Mouse (Mus musculus) heart, embryonic 16.5 days (tissue): ENCODE data around the gene Serpinb8. TPM values are rescaled to one million over a fixed set of nuclear protein-coding genes. Genes with fewer than 3 reads are reported as not detected.

Source experiments
- ATAC-seq: fragments of 200-750 bp; cut with Nextera tagmentation; replicated peaks from 2 replicates; pipeline ENCODE4 v1.8.0; 2017; ENCODE audit warnings: moderate number of reproducible peaks; ENCODE audit not compliant: insufficient read depth, low FRiP score; ENCODE audit errors: extremely low read depth
- H3K27ac ChIP-seq: fragments of 300-500 bp; sonication (generic); 2 replicates; pipeline ENCODE4 v1.5.1; 2014; ENCODE audit warnings: mild to moderate bottlenecking, low read length, control low read depth, moderate library complexity
- H3K27me3 ChIP-seq: fragments of 300-500 bp; sonication (generic); 2 replicates; pipeline ENCODE4 v1.6.1; 2014; ENCODE audit warnings: low read length, mixed read lengths; ENCODE audit not compliant: control insufficient read depth, insufficient read depth
- H3K36me3 ChIP-seq: fragments of 300-500 bp; sonication (generic); 2 replicates; pipeline ENCODE4 v1.6.1; 2014; ENCODE audit not compliant: control insufficient read depth, insufficient read depth
- H3K4me1 ChIP-seq: fragments of 300-500 bp; sonication (generic); 2 replicates; pipeline ENCODE4 v1.6.1; 2014; ENCODE audit warnings: low read length, mixed read lengths; ENCODE audit not compliant: control insufficient read depth, insufficient read depth
- H3K4me2 ChIP-seq: fragments of 300-500 bp; sonication (generic); 2 replicates; pipeline ENCODE4 v1.6.1; 2014; ENCODE audit warnings: low read depth, mild to moderate bottlenecking, control low read depth, low read length
- H3K4me3 ChIP-seq: fragments of 300-500 bp; sonication (generic); 2 replicates; pipeline ENCODE4 v1.5.1; 2014; ENCODE audit warnings: mild to moderate bottlenecking, control low read depth, low read length
- H3K9ac ChIP-seq: fragments of 300-500 bp; sonication (generic); 2 replicates; pipeline ENCODE4 v1.6.1; 2014; ENCODE audit warnings: low read length, control low read depth
- H3K9me3 ChIP-seq: fragments of 300-500 bp; sonication (generic); replicated peaks from 2 replicates; pipeline ENCODE4 v1.6.1; 2016; ENCODE audit warnings: low read length; ENCODE audit not compliant: control insufficient read depth
- WGBS: fragments of 180-500 bp; shearing (Covaris S2); extraction: QIAGEN DNeasy Blood & Tissue Kit; methylation state at CpG from one replicate; pipeline ENCODE4 v1.1.7; 2014; 5-methylcytosine and 5-hydroxymethylcytosine counted together
- polyA plus RNA-seq: library from polyadenylated mRNA; unstranded; fragments of >200 nt; fragmentation: Nextera tagmentation; extraction: Ambion mirVana; gene quantifications from 2 replicates; pipeline ENCODE4 v1.2.1, GENCODE M21; 2015

Gene Serpinb8
- polyA plus RNA-seq = 4.2 and 5.2 TPM in 2 replicates

DNA sequence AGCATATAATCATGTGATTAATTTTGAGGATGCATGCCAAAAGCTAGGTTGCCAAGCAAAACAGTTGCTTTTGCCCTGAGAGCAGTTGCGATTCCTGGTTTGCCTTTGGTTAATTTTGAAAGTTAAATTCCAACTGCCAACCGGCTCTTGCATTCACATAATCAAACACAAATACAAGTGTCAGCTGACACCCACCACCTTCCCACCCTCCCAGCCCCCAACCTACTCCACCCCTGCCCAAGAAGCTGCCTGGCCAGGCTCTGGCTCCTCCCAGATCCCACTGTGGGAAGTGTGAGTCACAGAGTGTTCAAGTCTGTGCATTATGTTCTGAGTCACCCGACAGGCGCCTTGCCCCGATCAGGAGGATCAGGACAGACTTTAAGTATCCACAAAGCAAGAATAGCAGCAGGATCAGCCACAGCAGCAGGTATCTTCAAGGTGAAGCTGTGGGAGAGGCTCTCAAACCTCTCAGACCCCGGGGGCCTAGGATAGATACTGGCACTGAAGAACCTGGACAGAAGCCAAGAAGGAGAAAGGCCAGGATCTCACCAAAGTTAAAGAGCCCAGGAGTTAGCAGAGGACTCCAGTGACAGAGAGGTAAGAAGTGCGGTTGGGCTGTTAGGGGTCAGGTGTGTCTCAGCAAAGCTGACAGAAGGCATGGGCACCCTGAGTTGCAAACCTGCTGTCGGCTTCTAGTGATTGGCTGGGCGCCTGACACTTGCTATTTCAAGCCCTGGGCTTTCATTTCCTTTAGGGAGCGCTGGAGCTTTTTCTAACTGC lies at the start of gene Serpinb8:
TSS of gene Serpinb8 (plus strand) at position 316 of the 780 bp plus-strand sequence.
- no peaks in the 10 kb centered on the region for H3K36me3 ChIP-seq
- 21% methylated on average over 10 of the region's 10 CpGs for WGBS
- peak within 1 kb of the TSS; percentile 43 for H3K4me3 ChIP-seq
- H3K27me3 ChIP-seq = no peaks in the 10 kb centered on the region
- peak within 1 kb of the TSS; percentile 46; the same call in 1 of the 2 replicates for H3K9ac ChIP-seq
- no peaks in the 10 kb centered on the region for H3K9me3 ChIP-seq
- peak within 1 kb of the TSS; percentile 66 for H3K4me2 ChIP-seq
- H3K4me1 ChIP-seq = peaks cover 12% of the 10 kb centered on the region
- H3K27ac ChIP-seq = peak within 1 kb of the TSS; percentile 69
- ATAC-seq = peak; percentile 79

DNA sequence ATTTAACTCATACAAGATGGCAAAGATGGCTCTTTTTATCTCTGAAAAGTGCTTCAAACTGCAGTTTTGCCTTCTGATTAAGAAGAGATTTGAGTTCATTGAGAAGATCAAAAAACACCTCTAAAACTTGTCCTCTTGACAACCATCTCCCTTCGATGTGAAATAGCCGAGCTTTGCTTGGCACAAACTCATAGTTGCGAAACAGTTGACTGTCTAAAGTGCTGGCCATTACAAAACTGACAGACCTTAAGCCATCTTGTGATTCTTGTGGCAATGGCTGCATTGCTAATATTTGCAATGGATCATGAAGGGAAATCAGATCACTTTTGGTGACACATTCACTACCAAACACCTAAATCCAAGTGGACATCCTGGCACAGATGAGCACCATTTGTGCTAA lies 30.3 kb upstream of the Serpinb8 start:
- Histone ChIP-seq H3K4me2 (no peak overlapping the region), H3K4me1 (no peaks in the 10 kb centered on the region), H3K27ac (no peak overlapping the region), H3K9me3 (no peaks in the 10 kb centered on the region), H3K27me3 (no peaks in the 10 kb centered on the region), H3K9ac (no peak overlapping the region), H3K36me3 (no peaks in the 10 kb centered on the region), H3K4me3 (no peak overlapping the region)
- no peak for ATAC-seq
- 80% methylated on average over 3 of the region's 3 CpGs for WGBS

DNA sequence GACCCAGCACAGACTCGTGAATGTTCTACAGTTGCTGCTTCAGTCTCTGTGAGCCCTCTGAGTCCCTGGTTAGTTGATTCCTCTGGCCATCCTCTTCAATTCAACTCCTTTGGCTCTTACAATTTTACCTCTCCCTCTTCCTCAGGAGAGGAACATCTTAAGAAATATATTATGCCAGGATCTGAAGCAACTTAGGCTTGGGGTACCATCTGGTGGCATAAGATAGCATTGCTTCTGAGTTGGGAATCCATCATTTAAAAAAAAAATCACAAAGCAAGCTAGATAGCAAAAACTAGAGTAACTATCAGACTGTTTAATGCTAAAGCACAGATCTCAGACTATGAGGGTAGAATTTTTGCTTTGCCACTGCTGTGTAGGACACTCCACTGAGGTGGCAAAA lies 27.7 kb upstream of the Serpinb8 start:
- Histone ChIP-seq H3K9ac (no peak overlapping the region), H3K27me3 (no peaks in the 10 kb centered on the region), H3K9me3 (no peaks in the 10 kb centered on the region), H3K4me3 (no peak overlapping the region), H3K27ac (no peak overlapping the region), H3K4me2 (no peak overlapping the region), H3K4me1 (no peaks in the 10 kb centered on the region), H3K36me3 (no peaks in the 10 kb centered on the region)
- WGBS = 68% methylated on average over 1 of the region's 1 CpGs
- no peak for ATAC-seq

DNA sequence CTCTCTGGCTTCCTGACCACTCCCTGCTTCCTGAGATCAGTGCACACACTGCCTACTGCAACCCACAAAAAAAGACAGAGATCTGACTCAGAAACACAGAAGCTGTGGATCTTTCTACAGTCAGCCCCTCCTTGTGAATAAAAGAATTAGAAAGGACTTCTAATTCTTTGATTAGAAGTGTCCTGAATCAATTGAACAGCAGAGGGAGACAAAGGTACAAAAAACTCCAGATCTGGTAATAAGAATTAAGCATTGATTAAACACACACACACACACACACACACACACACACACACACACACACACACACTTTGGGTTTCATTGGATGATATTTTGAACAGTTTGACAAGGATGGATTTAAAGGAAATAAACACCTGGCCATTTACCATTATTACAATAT lies 24.2 kb upstream of the Serpinb8 start:
- Histone ChIP-seq H3K4me3 (no peak overlapping the region), H3K9ac (no peak overlapping the region), H3K4me2 (no peak overlapping the region), H3K27me3 (no peaks in the 10 kb centered on the region), H3K4me1 (no peaks in the 10 kb centered on the region), H3K27ac (no peak overlapping the region), H3K9me3 (no peaks in the 10 kb centered on the region), H3K36me3 (no peaks in the 10 kb centered on the region)
- ATAC-seq = no peak

DNA sequence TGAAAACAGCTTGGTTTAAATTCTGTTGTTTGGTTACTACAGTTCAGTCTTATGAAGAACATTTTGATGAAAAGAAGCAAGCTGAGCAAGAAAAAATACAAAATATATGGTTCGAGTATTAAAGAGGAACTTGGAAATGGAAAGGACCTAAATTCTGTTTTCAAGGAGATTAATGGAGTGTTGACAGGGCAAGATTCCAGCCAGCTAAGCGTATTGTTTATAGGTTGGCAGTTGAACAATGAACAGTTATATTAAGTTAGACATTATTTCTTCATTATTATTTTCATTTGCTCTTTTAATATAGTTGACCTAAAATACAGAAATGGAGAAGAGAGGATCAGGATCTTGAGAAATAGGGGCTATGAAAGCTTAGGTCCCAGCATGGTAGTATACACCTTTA lies 13.7 kb upstream of the Serpinb8 start:
- H3K9me3 ChIP-seq = no peaks in the 10 kb centered on the region
- H3K27me3 ChIP-seq = no peaks in the 10 kb centered on the region
- no peaks in the 10 kb centered on the region for H3K36me3 ChIP-seq
- ATAC-seq = no peak
- no peak overlapping the region for H3K4me2 ChIP-seq
- no peak overlapping the region for H3K27ac ChIP-seq
- H3K4me3 ChIP-seq = no peak overlapping the region
- 64% methylated on average over 2 of the region's 2 CpGs for WGBS
- no peak overlapping the region for H3K9ac ChIP-seq
- H3K4me1 ChIP-seq = no peaks in the 10 kb centered on the region

DNA sequence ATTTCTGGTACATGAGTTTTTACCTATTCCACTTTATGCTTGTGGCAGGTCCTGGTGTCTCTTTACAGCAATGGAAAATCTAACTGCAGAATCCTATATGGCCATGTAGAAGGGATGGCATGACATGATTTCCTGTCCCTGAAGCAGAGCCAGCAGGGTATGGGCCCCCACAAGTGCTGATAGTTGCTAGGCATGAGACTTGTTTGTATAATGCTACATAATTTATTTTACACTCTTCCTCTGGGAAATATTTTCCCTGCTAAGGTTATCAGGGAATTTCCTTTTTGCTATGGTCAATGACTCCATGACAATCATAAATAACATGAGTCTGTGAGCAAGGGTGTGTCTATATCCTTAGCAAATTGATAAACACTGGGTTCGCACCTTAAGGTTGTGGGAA lies 12.3 kb upstream of the Serpinb8 start:
- no peak for ATAC-seq
- H3K4me2 ChIP-seq = no peak overlapping the region

DNA sequence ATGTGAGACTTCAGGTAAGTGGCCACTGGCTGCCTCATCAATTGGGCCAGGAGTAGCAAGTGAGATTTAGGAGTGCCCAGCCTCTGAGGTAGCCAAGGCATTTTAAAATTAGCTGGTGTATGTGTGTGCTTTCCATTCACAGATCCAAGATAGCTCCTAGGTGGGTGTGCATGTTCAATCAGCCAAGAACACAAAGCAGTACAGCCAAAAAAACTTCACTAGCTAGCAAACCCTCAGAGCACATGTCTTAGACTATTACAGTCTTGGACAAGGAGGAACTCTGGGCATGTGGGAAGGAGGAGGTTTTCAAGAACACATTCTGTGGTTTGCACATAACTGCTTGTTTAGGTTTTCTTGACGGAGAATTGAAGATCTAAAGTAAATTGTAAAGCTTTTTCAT lies 8.6 kb upstream of the Serpinb8 start:
- WGBS = 67% methylated on average over 1 of the region's 1 CpGs
- H3K27me3 ChIP-seq = no peaks in the 10 kb centered on the region
- H3K27ac ChIP-seq = no peak overlapping the region
- ATAC-seq = no peak
- H3K36me3 ChIP-seq = no peaks in the 10 kb centered on the region
- no peaks in the 10 kb centered on the region for H3K9me3 ChIP-seq
- no peak overlapping the region for H3K4me2 ChIP-seq
- H3K4me1 ChIP-seq = no peaks in the 10 kb centered on the region
- no peak overlapping the region for H3K4me3 ChIP-seq
- H3K9ac ChIP-seq = no peak overlapping the region

More for the DNA sequence above, 12.3 kb upstream of the Serpinb8 start:
- Histone ChIP-seq H3K27ac (no peak overlapping the region), H3K36me3 (no peaks in the 10 kb centered on the region), H3K4me1 (no peaks in the 10 kb centered on the region), H3K9me3 (no peaks in the 10 kb centered on the region), H3K27me3 (no peaks in the 10 kb centered on the region), H3K9ac (no peak overlapping the region), H3K4me3 (no peak overlapping the region)
- 63% methylated on average over 1 of the region's 1 CpGs for WGBS

DNA sequence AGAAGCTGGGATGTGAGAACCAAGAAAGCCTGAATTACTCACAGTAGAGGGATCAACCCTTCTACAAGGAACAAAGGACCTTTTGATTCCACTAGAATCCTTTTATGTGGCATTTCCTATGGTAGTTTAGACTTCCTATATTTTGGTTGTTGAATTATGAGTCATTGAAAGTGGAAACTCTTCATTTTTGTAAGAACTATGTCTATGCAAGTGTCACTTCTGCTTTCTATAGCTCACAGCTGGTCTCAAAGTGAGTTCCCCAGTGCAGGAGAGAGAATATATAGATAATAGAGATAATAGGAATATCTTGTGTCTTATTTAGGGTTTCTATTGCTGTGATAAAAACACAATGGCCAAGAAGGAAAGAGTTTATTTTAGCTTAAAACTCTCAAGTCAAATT lies 6.9 kb upstream of the Serpinb8 start:
- H3K4me3 ChIP-seq = no peak overlapping the region
- no peaks in the 10 kb centered on the region for H3K4me1 ChIP-seq
- no peak overlapping the region for H3K27ac ChIP-seq
- no peaks in the 10 kb centered on the region for H3K27me3 ChIP-seq
- H3K9ac ChIP-seq = no peak overlapping the region
- H3K9me3 ChIP-seq = no peaks in the 10 kb centered on the region
- H3K36me3 ChIP-seq = no peaks in the 10 kb centered on the region
- no peak for ATAC-seq
- no peak overlapping the region for H3K4me2 ChIP-seq

DNA sequence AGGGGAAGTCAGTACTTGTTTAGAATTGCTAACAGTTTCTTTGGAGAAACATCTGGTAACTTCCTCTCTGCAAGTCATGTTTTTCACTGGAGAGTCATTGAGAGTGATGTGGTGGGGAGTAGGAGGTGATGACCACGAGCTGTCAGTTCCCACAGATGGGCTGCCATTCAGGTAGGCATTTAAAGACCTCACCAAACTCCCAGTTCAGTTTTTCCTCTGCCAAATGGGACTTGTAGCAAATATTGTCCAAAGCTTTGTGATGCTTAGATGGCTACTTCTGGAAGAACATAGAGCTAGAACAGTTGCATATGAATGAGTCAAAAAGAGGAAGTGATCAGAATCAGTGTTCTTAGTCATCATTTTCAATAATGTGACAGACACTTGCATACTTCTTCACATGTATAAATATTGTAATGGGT lies 5.8 kb upstream of the Serpinb8 start:
- Histone ChIP-seq H3K4me1 (no peaks in the 10 kb centered on the region), H3K9me3 (no peaks in the 10 kb centered on the region), H3K27ac (no peak overlapping the region), H3K4me2 (no peak overlapping the region), H3K4me3 (no peak overlapping the region), H3K27me3 (no peaks in the 10 kb centered on the region), H3K36me3 (no peaks in the 10 kb centered on the region), H3K9ac (no peak overlapping the region)
- WGBS = 23% methylated on average over 1 of the region's 1 CpGs
- ATAC-seq = no peak
